Mouse (Mus musculus) Patski (cell line): ENCODE results near the gene Ifna15. TPM values are rescaled to one million over a fixed set of nuclear protein-coding genes. Genes with fewer than 3 reads are reported as not detected.
A peak's percentile ranks its signal among the peaks of the same experiment; 100 is the strongest.

Experiments used
- ATAC-seq: fragments of 100-300 bp; one replicate; pipeline ENCODE4 v1.8.0; 2021
- CTCF ChIA-PET: fragments of 350-600 bp; sonication (Branson Sonifier 250); formaldehyde crosslinking; loops from one replicate; lab custom pipeline; 2022; ENCODE audit warnings: inconsistent platforms; lab: Charles Lee
- POLR2A ChIA-PET: fragments of 350-600 bp; sonication (Branson Sonifier 250); formaldehyde crosslinking; loops from one replicate; lab custom pipeline; 2022; ENCODE audit warnings: antibody characterized with exemption, inconsistent platforms; lab: Charles Lee
- DNase-seq: peaks from one replicate; pipeline ENCODE4 v3.0.0-alpha.2; 2011; ENCODE audit warnings: low read depth, low spot score
- H3K27me3 ChIP-seq: fragments of 371-371 bp; one replicate; pipeline ENCODE4 v1.5.1; 2021
- CTCF ChIP-seq: fragments of 100-300 bp; IDR thresholded peaks from one replicate; pipeline ENCODE4 v1.5.1; 2021
- in situ Hi-C: fragments of 300-500 bp; cut with MboI; formaldehyde crosslinking; loops from 3 replicates; pipeline ENCODE4 v1.11.1; 2018; ENCODE audit warnings: low pct_unique_long_range_greater_than_20kb, mixed read lengths
- polyA plus RNA-seq: library from polyadenylated mRNA; unstranded; gene quantifications from one replicate; pipeline ENCODE4 v1.2.3, GENCODE M21; 2021

Gene Ifna15
- polyA plus RNA-seq, 1 experiment from 2014 or later, result not detected

DNA sequence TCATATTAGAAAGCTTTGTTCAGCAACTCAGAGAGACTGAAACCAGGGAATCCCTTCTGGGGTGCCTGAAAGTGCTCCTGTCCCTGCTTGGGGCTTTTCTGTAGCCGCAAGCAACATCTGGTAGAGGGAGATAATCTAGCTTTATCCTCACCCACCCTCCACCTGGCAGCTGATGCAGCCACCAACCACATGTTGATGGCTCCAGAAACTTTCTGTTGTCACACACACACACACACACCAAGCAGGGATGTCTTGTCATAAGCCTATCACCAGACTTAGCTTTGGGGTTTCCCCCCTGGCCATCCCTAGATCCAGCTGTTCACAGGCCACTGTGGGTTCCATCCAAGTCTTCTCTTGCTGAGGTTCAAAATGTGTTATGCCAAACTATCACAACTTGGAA, 22.3 kb downstream of the Ifna15 start:
- ATAC-seq (no peak), DNase-seq (no peak)
- in situ Hi-C loops, result no loop called here
- no peak for TF ChIP-seq CTCF
- POLR2A ChIA-PET, result interaction anchor here (0.6 kb wide), 1 partner anchor 565 kb away, joined by 4 read pairs; no protein-coding TSS in a partner anchor
- no peaks in the 10 kb centered on the region for H3K27me3 ChIP-seq
- CTCF ChIA-PET, result interaction anchor here (1.4 kb wide), 1 partner anchor 12 kb away, joined by 3 read pairs; no protein-coding TSS in a partner anchor

DNA sequence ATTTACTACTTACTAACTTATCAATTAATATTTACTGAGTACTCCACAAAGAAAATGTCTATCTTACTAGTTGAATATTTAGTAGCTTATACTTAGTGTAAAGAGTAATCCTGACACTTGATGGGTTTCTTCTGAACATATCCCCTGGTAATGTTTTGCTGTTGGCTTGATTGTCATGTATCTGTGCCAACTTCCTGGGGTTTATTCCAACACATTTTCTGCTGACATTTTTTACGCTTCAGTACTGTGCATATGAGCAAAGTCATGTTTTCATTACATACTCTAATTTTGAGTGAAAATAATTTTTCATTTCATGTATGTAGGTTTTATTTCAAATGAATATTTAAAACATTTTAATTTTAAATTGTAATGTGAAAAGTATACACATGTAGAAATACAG, 23.1 kb downstream of the Ifna15 start:
- no peak for DNase-seq
- POLR2A ChIA-PET, result no interaction called here
- in situ Hi-C loops, result no loop called here
- no peak for TF ChIP-seq CTCF
- no peaks in the 10 kb centered on the region for H3K27me3 ChIP-seq
- CTCF ChIA-PET, result interaction anchor here (1.4 to 1.8 kb wide), 2 partner anchors 11 to 12 kb away, joined by 3 to 7 read pairs; no protein-coding TSS in a partner anchor
- ATAC-seq, result no peak

DNA sequence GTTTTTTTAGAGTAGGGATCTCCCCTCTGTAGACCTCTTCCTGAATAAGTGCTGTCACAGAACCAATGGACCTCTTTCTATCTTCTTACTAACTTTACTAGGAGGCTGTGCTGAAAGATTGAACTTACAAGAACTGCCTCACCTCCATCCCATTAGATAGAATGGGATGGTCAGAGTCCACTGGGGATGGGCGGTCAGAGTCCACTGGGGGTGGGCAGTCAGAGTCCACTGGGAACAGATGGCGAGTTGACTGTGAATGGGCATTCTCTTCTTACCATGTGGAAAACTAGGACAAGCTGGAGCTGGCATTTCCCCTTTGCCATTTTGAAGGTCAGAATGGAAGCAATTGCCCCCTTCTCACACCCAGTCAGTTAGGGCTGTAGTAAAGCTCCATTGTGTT, 24.5 kb downstream of the Ifna15 start:
- no peak for TF ChIP-seq CTCF
- DNase-seq, result no peak
- in situ Hi-C loops, result no loop called here
- ChIA-PET CTCF (interaction anchor here (1.1 to 1.8 kb wide), 2 partner anchors 10 kb away, joined by 3 to 7 read pairs; no protein-coding TSS in a partner anchor), POLR2A (no interaction called here)
- ATAC-seq, result no peak
- no peaks in the 10 kb centered on the region for H3K27me3 ChIP-seq

DNA sequence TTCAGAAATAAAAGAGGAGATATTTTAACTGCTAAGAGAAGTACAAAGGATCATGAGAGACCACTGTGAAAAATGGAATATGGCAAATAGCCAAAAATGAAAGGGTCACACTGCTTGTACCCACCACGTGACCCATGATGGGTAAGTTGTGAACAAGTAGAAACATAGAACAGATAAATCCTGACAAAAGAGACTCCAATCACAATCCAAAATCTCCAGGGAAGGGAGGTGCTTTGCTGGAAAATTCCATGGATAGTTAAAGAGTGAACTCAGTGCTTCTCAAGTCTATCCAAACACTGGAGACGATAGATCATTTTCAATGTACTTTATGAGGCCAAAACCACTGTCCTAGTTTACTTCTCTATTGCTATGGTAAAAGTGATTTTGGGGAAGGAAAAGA, 27.2 kb downstream of the Ifna15 start:
- H3K27me3 ChIP-seq, result no peaks in the 10 kb centered on the region
- DNase-seq (no peak), ATAC-seq (peak; percentile 74)
- POLR2A ChIA-PET, result no interaction called here
- CTCF ChIA-PET, result interaction anchor here (0.7 to 2.3 kb wide), 2 partner anchors 8 to 12 kb away, joined by 4 to 7 read pairs; partner anchors contain the start of gene Ifnb1
- in situ Hi-C loops, result no loop called here
- no peak for TF ChIP-seq CTCF

DNA sequence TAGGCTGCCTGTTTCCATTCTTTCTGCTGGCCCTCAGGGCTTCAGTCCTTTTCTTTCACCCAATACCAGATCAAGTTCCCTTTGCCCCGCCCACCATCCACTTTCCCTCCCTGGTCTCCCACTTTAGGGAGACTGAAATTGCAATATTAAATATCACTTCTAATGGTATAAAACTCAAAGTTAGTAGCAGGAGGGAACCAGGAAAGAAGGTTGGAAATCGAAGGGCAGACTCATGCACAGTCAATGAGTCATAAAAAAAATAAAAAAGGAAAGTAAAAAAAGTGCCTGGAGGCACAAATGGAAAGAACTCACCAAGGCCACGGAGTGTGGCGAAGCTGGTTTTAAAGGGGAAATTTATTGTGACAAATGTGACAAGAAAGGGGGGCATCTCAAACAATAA, 27.8 kb downstream of the Ifna15 start:
- no peak for DNase-seq
- ChIA-PET POLR2A (no interaction called here), CTCF (interaction anchor here (2.3 kb wide), 1 partner anchor 13 kb away, joined by 7 read pairs; no protein-coding TSS in a partner anchor)
- ATAC-seq, result no peak
- no peak for TF ChIP-seq CTCF
- in situ Hi-C loops, result no loop called here
- no peaks in the 10 kb centered on the region for H3K27me3 ChIP-seq

DNA sequence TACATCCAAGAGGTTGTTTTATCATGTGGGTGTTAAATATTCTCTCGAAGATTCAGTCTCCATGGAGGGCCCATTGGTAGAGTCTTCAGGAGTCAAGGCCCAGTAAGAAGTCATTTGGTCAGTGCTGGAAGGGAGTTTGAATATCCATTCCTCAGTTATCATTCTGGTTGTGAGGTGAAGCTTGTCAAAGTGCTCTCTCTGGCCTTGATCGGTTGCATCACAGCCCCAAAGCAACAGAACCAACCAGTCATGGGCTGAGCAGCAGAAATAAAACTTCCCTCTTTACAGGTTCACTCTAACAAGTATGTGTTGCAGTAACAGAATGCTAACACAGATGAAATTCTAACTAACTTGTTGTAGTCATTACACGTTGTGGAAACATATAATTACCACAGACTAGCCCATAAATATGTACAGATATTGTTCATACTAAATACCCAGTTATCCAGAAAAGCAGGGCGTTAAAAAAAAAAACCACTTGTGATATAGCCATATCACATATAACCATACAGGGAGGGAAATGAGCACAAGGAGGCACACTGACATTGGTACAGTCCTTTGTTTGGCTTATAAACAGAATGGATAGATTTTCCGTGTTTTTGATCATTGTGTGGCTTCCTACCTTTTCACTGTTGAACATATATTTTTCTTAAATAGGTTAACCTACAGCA, 31.5 kb downstream of the Ifna15 start:
- TF ChIP-seq CTCF, result no peak
- ATAC-seq (no peak), DNase-seq (no peak)
- in situ Hi-C loops, result no loop called here
- POLR2A ChIA-PET, result no interaction called here
- CTCF ChIA-PET, result interaction anchor here (0.7 to 1.5 kb wide), 4 partner anchors 12 to 23 kb away, joined by 3 to 4 read pairs (median 4); no protein-coding TSS in a partner anchor
- no peaks in the 10 kb centered on the region for H3K27me3 ChIP-seq

DNA sequence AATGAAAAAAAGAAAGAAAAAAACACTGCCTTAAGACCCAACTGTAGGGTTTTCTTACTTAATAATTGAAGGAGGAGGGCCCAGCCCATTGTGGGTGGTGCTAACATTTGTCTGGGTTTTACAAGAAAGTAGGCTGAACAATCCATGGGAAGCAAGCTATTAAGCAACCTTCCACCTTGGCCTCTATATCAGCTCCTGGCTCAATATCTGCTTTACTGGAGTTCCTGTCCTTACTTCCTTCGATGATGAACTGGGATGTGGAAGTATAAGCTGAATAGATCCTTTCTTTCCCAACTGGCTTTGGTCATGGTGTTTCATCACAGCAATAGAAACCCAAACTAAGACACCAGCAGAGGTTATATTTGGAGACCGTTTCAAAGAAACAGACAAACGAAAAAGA, 32.7 kb downstream of the Ifna15 start:
- H3K27me3 ChIP-seq, result no peaks in the 10 kb centered on the region
- POLR2A ChIA-PET, result no interaction called here
- no peak for TF ChIP-seq CTCF
- no peak for ATAC-seq
- DNase-seq, result no peak
- in situ Hi-C loops, result no loop called here
- CTCF ChIA-PET, result interaction anchor here (1.1 kb wide), 2 partner anchors 12 to 18 kb away, joined by 4 read pairs; no protein-coding TSS in a partner anchor

DNA sequence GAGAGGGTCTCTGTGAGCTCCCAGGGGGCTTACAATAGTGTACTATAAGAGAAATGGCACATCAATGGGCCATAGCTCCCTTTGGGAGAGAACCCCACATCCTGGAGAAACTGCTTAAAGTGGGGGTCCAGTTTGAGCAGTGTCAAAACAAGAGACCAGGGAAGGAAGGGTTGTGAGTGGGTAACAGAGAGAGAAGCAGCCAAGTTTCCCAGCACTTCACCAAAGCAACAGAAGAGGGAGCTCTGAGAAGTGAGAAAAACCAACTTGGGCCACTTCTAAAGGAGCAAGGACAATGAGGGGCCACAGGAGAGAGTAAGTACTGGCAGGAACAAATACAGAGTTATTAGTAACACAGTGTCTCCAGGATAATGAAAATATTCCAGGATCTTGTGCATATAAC, 34.8 kb downstream of the Ifna15 start:
- ATAC-seq (no peak), DNase-seq (no peak)
- ChIA-PET POLR2A (no interaction called here), CTCF (interaction anchor here (0.8 to 2.5 kb wide), 12 partner anchors 8 to 110 kb away, joined by 3 to 27 read pairs (median 6); no protein-coding TSS in a partner anchor)
- no peaks in the 10 kb centered on the region for H3K27me3 ChIP-seq
- in situ Hi-C loops, result loop anchor here (5.0 kb wide), 1 partner anchor 736 kb away; no protein-coding TSS in a partner anchor
- TF ChIP-seq CTCF, result peak; percentile 70

DNA sequence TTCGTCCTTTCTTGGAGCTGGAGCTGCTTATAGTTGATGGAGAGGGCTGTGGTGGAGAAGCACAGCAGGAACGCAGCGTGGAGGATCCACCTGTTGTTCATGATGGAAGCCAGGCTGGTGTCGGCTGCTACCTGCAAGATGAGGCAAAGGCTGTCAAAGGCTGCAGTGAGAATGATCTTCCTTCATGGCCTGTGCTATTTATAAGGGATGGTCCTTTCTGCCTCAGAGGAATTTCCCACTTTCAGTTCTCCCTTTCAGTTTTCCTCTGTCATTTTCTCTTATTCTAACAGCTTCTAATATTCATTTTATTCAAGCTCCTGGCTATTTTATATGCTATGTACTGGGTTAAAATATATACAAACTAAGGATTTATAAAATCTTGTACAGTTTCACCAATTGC, 35.4 kb downstream of the Ifna15 start, which contains the start of gene Ifnb1:
Gene Ifnb1 (minus strand): TSS at position 101 of the 400 bp plus-strand sequence.
- DNase-seq (no peak), ATAC-seq (no peak)
- ChIA-PET CTCF (interaction anchor here (0.9 to 2.5 kb wide), 11 partner anchors 8 to 109 kb away, joined by 3 to 27 read pairs (median 6); no protein-coding TSS in a partner anchor), POLR2A (no interaction called here)
- in situ Hi-C loops, result loop anchor here (5.0 kb wide), 1 partner anchor 735 kb away; no protein-coding TSS in a partner anchor
- H3K27me3 ChIP-seq, result no peaks in the 10 kb centered on the region
- no peak for TF ChIP-seq CTCF

DNA sequence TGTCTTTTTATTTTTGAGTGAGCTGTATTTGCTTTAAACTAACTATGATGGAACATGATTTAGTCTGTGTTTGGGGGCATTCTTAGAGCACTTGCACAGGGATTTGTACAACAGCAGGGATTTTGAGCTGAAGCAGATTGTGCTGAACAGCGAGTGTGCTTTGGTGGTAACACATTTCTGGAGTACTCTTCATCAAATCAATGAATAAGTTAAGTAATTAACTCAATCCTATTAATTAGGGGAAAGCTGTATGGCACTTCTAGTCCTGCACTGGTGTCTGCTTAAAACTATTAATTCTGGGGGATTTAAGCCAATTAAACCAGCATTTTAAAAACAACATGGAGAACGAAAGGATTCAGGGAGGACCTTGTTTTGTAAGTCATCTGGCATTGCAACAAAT, 40.1 kb downstream of the Ifna15 start:
- TF ChIP-seq CTCF, result no peak
- in situ Hi-C loops, result no loop called here
- no peak for ATAC-seq

More for the DNA sequence above, 40.1 kb downstream of the Ifna15 start:
- no peak for DNase-seq
- H3K27me3 ChIP-seq, result no peaks in the 10 kb centered on the region
- POLR2A ChIA-PET, result no interaction called here
- CTCF ChIA-PET, result no interaction called here
